Comparison of ENCODE assay signal across 8 mouse cellular contexts in genomic region chr6:124863125-124863657, GRCm38 (mm10). TPM values are rescaled to one million over a fixed set of nuclear protein-coding genes. Genes with fewer than 3 reads are reported as not detected.
DNase-seq lines count a peak whose midpoint lies in the region; ATAC-seq lines count a peak whose summit lies in the region.

No protein-coding gene starts in this region.

- H3K4me3 ChIP-seq in neural tube, embryonic 11.5 days (ENCODE audit: low read depth, low read length) = peak overlapping the region; percentile 48
- H3K4me3 ChIP-seq in intestine, embryonic 15.5 days (replicated peaks) = peak overlapping the region; percentile 48
- H3K4me3 ChIP-seq in neural tube, embryonic 15.5 days (replicated peaks) = peak overlapping the region; percentile 71

- DNase-seq in cerebellum, adult 11-12 months = peak; percentile 71
- DNase-seq in cerebellum, postnatal 4 days (ENCODE audit: low spot score in 2 of 2) = no peak
- peak; percentile 43 for DNase-seq in neural tube, embryonic 11.5 days (ENCODE audit: low spot score)
- DNase-seq in neural tube, embryonic 10.5 days (ENCODE audit: extremely low spot score, low spot score) = no peak
- DNase-seq in gastrocnemius, adult 18-20 months (ENCODE audit: low spot score) = no peak

- no peaks in the 10 kb centered on the region for H3K27me3 ChIP-seq in neural tube, embryonic 11.5 days (ENCODE audit: control insufficient read depth, insufficient read depth, low read length)
- H3K27me3 ChIP-seq in intestine, embryonic 15.5 days (replicated peaks) = peaks cover 21% of the 10 kb centered on the region
- H3K27me3 ChIP-seq in neural tube, embryonic 15.5 days (replicated peaks) = no peaks in the 10 kb centered on the region

- H3K9ac ChIP-seq in neural tube, embryonic 11.5 days (ENCODE audit: low read length) = peak overlapping the region; percentile 70
- H3K9ac ChIP-seq in intestine, embryonic 15.5 days = peak overlapping the region; percentile 47
- peak overlapping the region; percentile 89 for H3K9ac ChIP-seq in neural tube, embryonic 15.5 days (replicated peaks)

- peak overlapping the region; percentile 74 for H3K4me2 ChIP-seq in neural tube, embryonic 11.5 days (ENCODE audit: low read depth)
- H3K4me2 ChIP-seq in intestine, embryonic 15.5 days (replicated peaks) = peak overlapping the region; percentile 80
- peak overlapping the region; percentile 72 for H3K4me2 ChIP-seq in neural tube, embryonic 15.5 days

- peak; percentile 20 for ATAC-seq in neural tube, embryonic 11.5 days (ENCODE audit: insufficient read depth, low FRiP score, low TSS enrichment)
- peak; percentile 51 for ATAC-seq in intestine, embryonic 15.5 days
- ATAC-seq in neural tube, embryonic 15.5 days (ENCODE audit: low FRiP score) = peak; percentile 35
- no peak for ATAC-seq in erythroid progenitor cell, adult 5-6 weeks (replicated peaks; ENCODE audit: low FRiP score, poor library complexity, severe bottlenecking)

- 0% methylated on average over 15 of the region's 16 CpGs for WGBS in neural tube, embryonic 11.5 days
- 1% methylated on average over 16 of the region's 16 CpGs for WGBS in intestine, embryonic 15.5 days
- 0% methylated on average over 8 of the region's 16 CpGs for WGBS in neural tube, embryonic 15.5 days

- no peaks in the 10 kb centered on the region for H3K9me3 ChIP-seq in neural tube, embryonic 11.5 days (ENCODE audit: control insufficient read depth, low read length)
- H3K9me3 ChIP-seq in intestine, embryonic 15.5 days = no peaks in the 10 kb centered on the region
- no peaks in the 10 kb centered on the region for H3K9me3 ChIP-seq in neural tube, embryonic 15.5 days (replicated peaks)

- peak overlapping the region; percentile 55; the same call in 1 of the 2 replicates for H3K27ac ChIP-seq in neural tube, embryonic 11.5 days (ENCODE audit: low read depth, low read length)
- H3K27ac ChIP-seq in intestine, embryonic 15.5 days = no peak overlapping the region
- H3K27ac ChIP-seq in neural tube, embryonic 15.5 days (replicated peaks) = peak overlapping the region; percentile 97

- peaks cover 20% of the 10 kb centered on the region for H3K4me1 ChIP-seq in neural tube, embryonic 11.5 days (ENCODE audit: control insufficient read depth, insufficient read depth, low read length)
- peaks cover 32% of the 10 kb centered on the region for H3K4me1 ChIP-seq in intestine, embryonic 15.5 days (replicated peaks)
- peaks cover 76% of the 10 kb centered on the region for H3K4me1 ChIP-seq in neural tube, embryonic 15.5 days

- H3K36me3 ChIP-seq in neural tube, embryonic 11.5 days (ENCODE audit: control insufficient read depth, insufficient read depth, low read length) = no peaks in the 10 kb centered on the region
- H3K36me3 ChIP-seq in intestine, embryonic 15.5 days = no peaks in the 10 kb centered on the region
- peaks cover 17% of the 10 kb centered on the region for H3K36me3 ChIP-seq in neural tube, embryonic 15.5 days

RNA-seq across cellular contexts. Expression of gene Gpr162, which starts 0.6 kb away (rescaled TPM):
- polyA plus RNA-seq in neural tube, embryonic 11.5 days (2014; fragmentation: Nextera tagmentation; extraction: Ambion mirVana) = 2.3 TPM in 2 replicates
- polyA plus RNA-seq in intestine, embryonic 15.5 days (2015; fragmentation: Nextera tagmentation; extraction: Ambion mirVana) = 0.99 and 1.1 TPM in 2 replicates
- polyA plus RNA-seq in neural tube, embryonic 15.5 days (2015; fragmentation: Nextera tagmentation; extraction: Ambion mirVana) = 28.9 and 33.8 TPM in 2 replicates
- total RNA-seq in erythroid progenitor cell, adult 5-6 weeks (2015; ENCODE audit: low replicate concordance) = not detected in 2 replicates
- total RNA-seq in erythroid progenitor cell, adult 5-6 weeks (2017; ENCODE audit: low replicate concordance) = not detected in 2 replicates
- total RNA-seq in gastrocnemius, adult 18-20 months (2021) = under 1 TPM; 0.09 to 0.21 TPM

RNA-seq across cellular contexts. Expression of gene P3h3, which starts 5.6 kb away (rescaled TPM):
- 14.6 and 16.9 TPM in 2 replicates for polyA plus RNA-seq in neural tube, embryonic 11.5 days (2014; fragmentation: Nextera tagmentation; extraction: Ambion mirVana)
- polyA plus RNA-seq in intestine, embryonic 15.5 days (2015; fragmentation: Nextera tagmentation; extraction: Ambion mirVana) = 17.9 and 20.1 TPM in 2 replicates
- polyA plus RNA-seq in neural tube, embryonic 15.5 days (2015; fragmentation: Nextera tagmentation; extraction: Ambion mirVana) = 22.2 and 24.0 TPM in 2 replicates
- 1.1 and 2.5 TPM in 2 replicates for total RNA-seq in erythroid progenitor cell, adult 5-6 weeks (2015; ENCODE audit: low replicate concordance)
- total RNA-seq in erythroid progenitor cell, adult 5-6 weeks (2017; ENCODE audit: low replicate concordance) = 0.83 and 3.0 TPM in 2 replicates
- 1 to 10 TPM; 3.5 to 4.9 TPM for total RNA-seq in gastrocnemius, adult 18-20 months (2021)

RNA-seq across cellular contexts. Expression of gene Gnb3, which starts 23.1 kb away (rescaled TPM):
- polyA plus RNA-seq in neural tube, embryonic 11.5 days (2014; fragmentation: Nextera tagmentation; extraction: Ambion mirVana) = 0.22 and 0.29 TPM in 2 replicates
- polyA plus RNA-seq in intestine, embryonic 15.5 days (2015; fragmentation: Nextera tagmentation; extraction: Ambion mirVana) = 1.2 and 1.3 TPM in 2 replicates
- 0.69 and 0.70 TPM in 2 replicates for polyA plus RNA-seq in neural tube, embryonic 15.5 days (2015; fragmentation: Nextera tagmentation; extraction: Ambion mirVana)
- not detected in 2 replicates for total RNA-seq in erythroid progenitor cell, adult 5-6 weeks (2015; ENCODE audit: low replicate concordance)
- total RNA-seq in erythroid progenitor cell, adult 5-6 weeks (2017; ENCODE audit: low replicate concordance) = not detected in 2 replicates
- total RNA-seq in gastrocnemius, adult 18-20 months (2021) = under 1 TPM; 0.57 to 0.71 TPM

RNA-seq across cellular contexts. Expression of gene Cd4, which starts 24.8 kb away (rescaled TPM):
- 0.07 TPM in 1 of 2 replicates, not detected in the other for polyA plus RNA-seq in neural tube, embryonic 11.5 days (2014; fragmentation: Nextera tagmentation; extraction: Ambion mirVana)
- polyA plus RNA-seq in intestine, embryonic 15.5 days (2015; fragmentation: Nextera tagmentation; extraction: Ambion mirVana) = 0.40 and 0.48 TPM in 2 replicates
- polyA plus RNA-seq in neural tube, embryonic 15.5 days (2015; fragmentation: Nextera tagmentation; extraction: Ambion mirVana) = 0.17 and 0.61 TPM in 2 replicates
- 4.3 and 12.2 TPM in 2 replicates for total RNA-seq in erythroid progenitor cell, adult 5-6 weeks (2015; ENCODE audit: low replicate concordance)
- 5.0 and 6.8 TPM in 2 replicates for total RNA-seq in erythroid progenitor cell, adult 5-6 weeks (2017; ENCODE audit: low replicate concordance)
- total RNA-seq in gastrocnemius, adult 18-20 months (2021) = under 1 TPM; 0.38 to 0.41 TPM

RNA-seq across cellular contexts. Expression of gene Cdca3, which starts 33.8 kb away (rescaled TPM):
- polyA plus RNA-seq in neural tube, embryonic 11.5 days (2014; fragmentation: Nextera tagmentation; extraction: Ambion mirVana) = 190 and 195 TPM in 2 replicates
- polyA plus RNA-seq in intestine, embryonic 15.5 days (2015; fragmentation: Nextera tagmentation; extraction: Ambion mirVana) = 166 and 177 TPM in 2 replicates
- polyA plus RNA-seq in neural tube, embryonic 15.5 days (2015; fragmentation: Nextera tagmentation; extraction: Ambion mirVana) = 23.7 and 52.8 TPM in 2 replicates
- total RNA-seq in erythroid progenitor cell, adult 5-6 weeks (2015; ENCODE audit: low replicate concordance) = 529 and 565 TPM in 2 replicates
- total RNA-seq in erythroid progenitor cell, adult 5-6 weeks (2017; ENCODE audit: low replicate concordance) = 409 and 459 TPM in 2 replicates
- under 1 TPM; 0.25 to 0.55 TPM for total RNA-seq in gastrocnemius, adult 18-20 months (2021)

Comparison
In these comparisons a context has a peak if more than half of its experiments do, and no peak if none do; other contexts are left out.
1. DNase-seq: peak in cerebellum, adult 11-12 months (single experiment) and neural tube, embryonic 11.5 days (single experiment); none in cerebellum, postnatal 4 days (0 of 2), neural tube, embryonic 10.5 days (single experiment) and gastrocnemius, adult 18-20 months (single experiment).
2. Peak in every context shown above with its lines, with median percentiles within 50 percentile points of each other: H3K4me2 ChIP-seq, H3K4me3 ChIP-seq and H3K9ac ChIP-seq.